Mouse (Mus musculus) midbrain, embryonic 13.5 days (tissue): ENCODE results near the gene Gm4131. TPM values are rescaled to one million over a fixed set of nuclear protein-coding genes. Genes with fewer than 3 reads are reported as not detected.

Experiments
- ATAC-seq: fragments of 200-750 bp; cut with Nextera tagmentation; 2 replicates; pipeline ENCODE4 v1.8.0; 2017; ENCODE audit warnings: mild to moderate bottlenecking, moderate TSS enrichment, moderate library complexity
- H3K27ac ChIP-seq: fragments of 300-500 bp; sonication (generic); 2 replicates; pipeline ENCODE4 v1.5.1; 2015; ENCODE audit warnings: inconsistent platforms, mild to moderate bottlenecking, moderate library complexity
- H3K27me3 ChIP-seq: fragments of 300-500 bp; sonication (generic); 2 replicates; pipeline ENCODE4 v1.6.1; 2015; ENCODE audit warnings: mild to moderate bottlenecking, inconsistent platforms
- H3K36me3 ChIP-seq: fragments of 300-500 bp; sonication (generic); 2 replicates; pipeline ENCODE4 v1.6.1; 2015; ENCODE audit warnings: mild to moderate bottlenecking, inconsistent platforms
- H3K4me1 ChIP-seq: fragments of 300-500 bp; sonication (generic); replicated peaks from 2 replicates; pipeline ENCODE4 v1.6.1; 2015; ENCODE audit warnings: inconsistent platforms
- H3K4me2 ChIP-seq: fragments of 300-500 bp; sonication (generic); replicated peaks from 2 replicates; pipeline ENCODE4 v1.6.1; 2015; ENCODE audit warnings: moderate library complexity, mild to moderate bottlenecking, inconsistent platforms
- H3K4me3 ChIP-seq: fragments of 300-500 bp; sonication (generic); replicated peaks from 2 replicates; pipeline ENCODE4 v1.5.1; 2015; ENCODE audit warnings: mild to moderate bottlenecking, inconsistent platforms
- H3K9ac ChIP-seq: fragments of 300-500 bp; sonication (generic); replicated peaks from 2 replicates; pipeline ENCODE4 v1.6.1; 2015; ENCODE audit warnings: mild to moderate bottlenecking, inconsistent platforms
- H3K9me3 ChIP-seq: fragments of 300-500 bp; sonication (generic); 2 replicates; pipeline ENCODE4 v1.6.1; 2016; ENCODE audit warnings: mild to moderate bottlenecking, inconsistent platforms
- WGBS: fragments of 180-500 bp; shearing (Covaris S2); methylation state at CpG from one replicate; pipeline ENCODE4 v1.1.7; 2015; 5-methylcytosine and 5-hydroxymethylcytosine counted together
- polyA plus RNA-seq: library from polyadenylated mRNA; unstranded; fragments of >200 nt; fragmentation: Nextera tagmentation; extraction: Ambion mirVana; gene quantifications from 2 replicates; pipeline ENCODE4 v1.2.1, GENCODE M21; 2015

Gene Gm4131
- polyA plus RNA-seq, 1 experiment from 2014 or later, result not detected

DNA sequence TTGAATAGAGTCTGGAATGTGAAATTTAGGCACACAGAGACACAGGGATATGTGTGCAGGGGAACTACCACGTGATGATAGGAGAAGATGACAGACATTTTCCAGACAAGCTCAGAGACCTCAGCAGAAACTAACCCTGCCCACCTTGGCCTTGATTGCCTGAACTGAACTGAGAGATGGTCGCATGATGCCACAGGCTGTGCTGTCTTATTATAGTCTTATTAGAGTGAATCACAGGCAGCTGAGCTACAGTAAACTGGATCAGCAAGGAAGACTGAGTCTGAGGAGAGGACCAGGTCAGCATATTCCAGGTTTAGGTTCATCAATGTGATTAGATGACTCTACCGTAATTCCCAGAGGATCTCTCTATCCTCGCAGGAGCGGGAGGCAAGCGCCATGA is 20.4 kb downstream of the Gm4131 start:
- H3K4me1 ChIP-seq, result peaks cover 5% of the 10 kb centered on the region; the same call in 1 of the 2 replicates
- no peaks in the 10 kb centered on the region for H3K9me3 ChIP-seq
- 89% methylated on average over 6 of the region's 6 CpGs for WGBS
- H3K36me3 ChIP-seq, result no peaks in the 10 kb centered on the region
- H3K27me3 ChIP-seq, result no peaks in the 10 kb centered on the region
- no peak overlapping the region for H3K9ac ChIP-seq
- H3K4me3 ChIP-seq, result no peak overlapping the region
- ATAC-seq, result no peak
- H3K4me2 ChIP-seq, result no peak overlapping the region
- H3K27ac ChIP-seq, result no peak overlapping the region

GRCm38 (mm10) chr14:62541751-62542150 is 25.0 kb downstream of the Gm4131 start:
- no peaks in the 10 kb centered on the region for H3K27me3 ChIP-seq
- no peak overlapping the region for H3K27ac ChIP-seq
- no peaks in the 10 kb centered on the region for H3K9me3 ChIP-seq
- H3K9ac ChIP-seq, result no peak overlapping the region
- ATAC-seq, result no peak
- WGBS, result 94% methylated on average over 1 of the region's 1 CpGs
- H3K4me1 ChIP-seq, result no peaks in the 10 kb centered on the region
- no peak overlapping the region for H3K4me3 ChIP-seq
- no peaks in the 10 kb centered on the region for H3K36me3 ChIP-seq
- no peak overlapping the region for H3K4me2 ChIP-seq

- no peak for ATAC-seq
- Histone ChIP-seq H3K4me1 (no peaks in the 10 kb centered on the region), H3K36me3 (no peaks in the 10 kb centered on the region), H3K9me3 (no peaks in the 10 kb centered on the region), H3K27ac (no peak overlapping the region), H3K27me3 (no peaks in the 10 kb centered on the region), H3K4me2 (no peak overlapping the region), H3K4me3 (no peak overlapping the region), H3K9ac (no peak overlapping the region)
- WGBS, result 79% methylated on average over 3 of the region's 3 CpGs
These were observed 26.9 kb downstream of the Gm4131 start for GRCm38 (mm10) chr14:62539834-62540233.

- no peaks in the 10 kb centered on the region for H3K36me3 ChIP-seq
- WGBS, result 87% methylated on average over 5 of the region's 5 CpGs
- no peak for ATAC-seq
- no peak overlapping the region for H3K4me2 ChIP-seq
- no peaks in the 10 kb centered on the region for H3K27me3 ChIP-seq
- H3K27ac ChIP-seq, result no peak overlapping the region
- no peaks in the 10 kb centered on the region for H3K9me3 ChIP-seq
- H3K4me1 ChIP-seq, result no peaks in the 10 kb centered on the region
- no peak overlapping the region for H3K9ac ChIP-seq
- H3K4me3 ChIP-seq, result no peak overlapping the region
These were observed 29.7 kb downstream of the Gm4131 start for GRCm38 (mm10) chr14:62536988-62537387.

- no peaks in the 10 kb centered on the region for H3K4me1 ChIP-seq
- H3K4me2 ChIP-seq, result no peak overlapping the region
- ATAC-seq, result no peak
- 58% methylated on average over 5 of the region's 5 CpGs for WGBS
- H3K36me3 ChIP-seq, result no peaks in the 10 kb centered on the region
- H3K9me3 ChIP-seq, result no peaks in the 10 kb centered on the region
- no peak overlapping the region for H3K9ac ChIP-seq
- H3K27me3 ChIP-seq, result no peaks in the 10 kb centered on the region
- H3K4me3 ChIP-seq, result no peak overlapping the region
- no peak overlapping the region for H3K27ac ChIP-seq
These were observed 30.6 kb downstream of the Gm4131 start for GRCm38 (mm10) chr14:62536127-62536526.

- H3K9me3 ChIP-seq, result no peaks in the 10 kb centered on the region
- no peak overlapping the region for H3K9ac ChIP-seq
- H3K4me2 ChIP-seq, result no peak overlapping the region
- no peak for ATAC-seq
- 66% methylated on average over 2 of the region's 2 CpGs for WGBS
- no peak overlapping the region for H3K4me3 ChIP-seq
- no peaks in the 10 kb centered on the region for H3K4me1 ChIP-seq
- H3K36me3 ChIP-seq, result no peaks in the 10 kb centered on the region
- H3K27ac ChIP-seq, result no peak overlapping the region
- no peaks in the 10 kb centered on the region for H3K27me3 ChIP-seq
These were observed 35.8 kb downstream of the Gm4131 start for GRCm38 (mm10) chr14:62530951-62531350.

DNA sequence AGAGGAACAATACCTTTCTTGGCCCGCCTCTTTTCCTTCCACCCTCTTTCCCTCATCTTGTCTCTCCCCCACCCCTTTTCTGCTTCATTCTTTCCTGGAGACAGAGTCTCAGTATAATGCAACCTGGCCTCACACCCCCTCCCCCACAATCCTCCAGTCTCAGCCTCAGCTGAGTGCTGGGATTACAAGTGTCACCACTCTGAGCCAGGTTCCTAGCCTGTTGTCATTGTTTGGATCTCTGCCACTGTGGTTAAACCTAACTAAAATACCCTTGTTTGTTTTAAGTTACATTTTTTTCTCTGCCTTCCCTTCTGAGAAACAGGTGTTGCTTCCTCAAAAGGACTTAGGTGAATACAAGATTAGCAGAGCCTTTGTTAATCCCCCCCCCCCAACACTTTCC is 53.9 kb downstream of the Gm4131 start:
- H3K9ac ChIP-seq, result no peak overlapping the region
- H3K9me3 ChIP-seq, result no peaks in the 10 kb centered on the region
- H3K4me3 ChIP-seq, result no peak overlapping the region
- H3K4me2 ChIP-seq, result no peak overlapping the region
- WGBS, result 56% methylated on average over 1 of the region's 1 CpGs
- H3K4me1 ChIP-seq, result peaks cover 5% of the 10 kb centered on the region; the same call in 1 of the 2 replicates
- H3K27me3 ChIP-seq, result no peaks in the 10 kb centered on the region
- H3K27ac ChIP-seq, result no peak overlapping the region
- no peak for ATAC-seq
- no peaks in the 10 kb centered on the region for H3K36me3 ChIP-seq

DNA sequence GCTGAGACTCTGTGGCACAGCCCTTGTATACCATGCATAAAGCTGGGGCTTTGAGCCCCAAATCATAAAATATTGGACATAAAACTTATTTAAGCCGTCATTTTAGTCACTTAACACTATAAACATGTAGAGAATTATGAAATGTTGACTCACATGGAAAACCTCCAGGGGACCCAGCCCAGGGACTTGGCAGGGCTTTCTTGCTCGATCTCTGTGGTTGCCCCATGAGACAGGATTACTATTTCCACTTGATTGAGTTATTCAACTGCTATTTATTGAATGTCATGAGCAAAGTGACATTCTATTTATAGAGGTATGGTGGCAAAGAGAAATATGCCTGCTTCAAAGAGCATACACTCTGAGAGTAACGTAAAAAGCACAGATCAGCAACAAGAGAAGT is 57.4 kb downstream of the Gm4131 start:
- no peak overlapping the region for H3K4me3 ChIP-seq
- no peaks in the 10 kb centered on the region for H3K36me3 ChIP-seq
- H3K9ac ChIP-seq, result no peak overlapping the region
- peaks cover 5% of the 10 kb centered on the region; the same call in 1 of the 2 replicates for H3K4me1 ChIP-seq
- H3K4me2 ChIP-seq, result no peak overlapping the region
- no peaks in the 10 kb centered on the region for H3K27me3 ChIP-seq
- no peaks in the 10 kb centered on the region for H3K9me3 ChIP-seq
- no peak overlapping the region for H3K27ac ChIP-seq
- WGBS, result 52% methylated on average over 3 of the region's 3 CpGs
- no peak for ATAC-seq

DNA sequence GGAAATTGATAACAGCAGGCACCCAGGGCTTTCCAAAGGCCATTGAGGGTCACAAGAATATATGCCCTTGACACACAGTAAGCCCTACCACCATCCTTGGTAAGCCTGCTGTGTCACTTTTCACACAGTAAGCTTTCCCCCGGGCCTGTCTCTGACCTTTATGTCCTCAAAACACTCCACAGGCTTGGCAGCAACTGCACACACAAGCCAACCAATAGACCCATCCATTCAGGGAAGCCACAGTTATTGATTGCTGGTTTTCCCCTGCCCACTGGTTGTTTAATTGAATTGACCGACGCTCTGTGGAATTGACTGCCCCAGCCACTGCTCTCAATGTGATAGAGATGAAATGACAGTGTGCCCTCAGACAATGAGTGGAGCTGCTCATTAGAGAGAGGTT is 60.5 kb downstream of the Gm4131 start:
- Histone ChIP-seq H3K9ac (no peak overlapping the region), H3K27ac (no peak overlapping the region), H3K4me3 (no peak overlapping the region), H3K4me2 (no peak overlapping the region), H3K36me3 (no peaks in the 10 kb centered on the region), H3K9me3 (no peaks in the 10 kb centered on the region), H3K4me1 (no peaks in the 10 kb centered on the region), H3K27me3 (no peaks in the 10 kb centered on the region)
- WGBS, result 85% methylated on average over 3 of the region's 3 CpGs
- ATAC-seq, result no peak

DNA sequence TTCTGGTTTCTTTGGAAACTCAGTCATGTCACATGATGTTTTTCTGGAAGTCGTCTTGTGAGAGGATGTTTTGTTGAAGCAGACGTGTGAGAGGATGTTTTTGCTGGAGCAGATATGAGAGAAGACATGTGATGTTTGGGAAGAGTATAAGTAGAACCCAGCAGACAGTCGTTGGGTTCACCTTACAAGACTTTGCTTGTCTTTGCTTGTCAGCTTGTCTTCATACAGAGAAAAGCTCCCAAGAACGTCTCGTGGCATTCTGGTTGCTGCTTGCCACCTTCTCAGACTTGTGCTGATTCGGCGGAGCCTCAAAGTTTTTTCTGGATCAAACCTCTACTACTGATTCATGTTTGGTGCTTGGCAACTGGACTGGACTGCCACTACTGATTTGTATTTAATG is 69.3 kb downstream of the Gm4131 start:
- H3K27me3 ChIP-seq, result no peaks in the 10 kb centered on the region
- no peak overlapping the region for H3K4me2 ChIP-seq
- no peaks in the 10 kb centered on the region for H3K9me3 ChIP-seq
- H3K4me3 ChIP-seq, result no peak overlapping the region
- WGBS, result 85% methylated on average over 7 of the region's 7 CpGs
- H3K9ac ChIP-seq, result no peak overlapping the region
- H3K4me1 ChIP-seq, result no peaks in the 10 kb centered on the region
- ATAC-seq, result no peak
- no peaks in the 10 kb centered on the region for H3K36me3 ChIP-seq
- no peak overlapping the region for H3K27ac ChIP-seq

- Histone ChIP-seq H3K4me1 (0 out of 2 replicates have a peak, but pooled peaks cover 4% of the 10 kb centered on the region), H3K27ac (no peak overlapping the region), H3K4me3 (no peak overlapping the region), H3K4me2 (no peak overlapping the region), H3K9me3 (no peaks in the 10 kb centered on the region), H3K9ac (no peak overlapping the region), H3K27me3 (no peaks in the 10 kb centered on the region), H3K36me3 (no peaks in the 10 kb centered on the region)
- ATAC-seq, result no peak
- 68% methylated on average over 1 of the region's 1 CpGs for WGBS
These were observed 70.2 kb downstream of the Gm4131 start for GRCm38 (mm10) chr14:62496501-62496900.

GRCm38 (mm10) chr14:62493456-62493855 is 73.3 kb downstream of the Gm4131 start:
- H3K36me3 ChIP-seq, result no peaks in the 10 kb centered on the region
- 82% methylated on average over 5 of the region's 5 CpGs for WGBS
- H3K27ac ChIP-seq, result no peak overlapping the region
- H3K9ac ChIP-seq, result no peak overlapping the region
- no peaks in the 10 kb centered on the region for H3K9me3 ChIP-seq
- no peak overlapping the region for H3K4me3 ChIP-seq
- H3K4me2 ChIP-seq, result no peak overlapping the region
- ATAC-seq, result no peak
- H3K4me1 ChIP-seq, result 0 out of 2 replicates have a peak, but pooled peaks cover 4% of the 10 kb centered on the region
- no peaks in the 10 kb centered on the region for H3K27me3 ChIP-seq

- no peak overlapping the region for H3K27ac ChIP-seq
- no peaks in the 10 kb centered on the region for H3K27me3 ChIP-seq
- H3K9ac ChIP-seq, result no peak overlapping the region
- 0 out of 2 replicates have a peak, but pooled peaks cover 4% of the 10 kb centered on the region for H3K4me1 ChIP-seq
- no peak overlapping the region for H3K4me2 ChIP-seq
- H3K4me3 ChIP-seq, result no peak overlapping the region
- no peaks in the 10 kb centered on the region for H3K36me3 ChIP-seq
- 37% methylated on average over 16 of the region's 16 CpGs for WGBS
- ATAC-seq, result peak; percentile 89
- H3K9me3 ChIP-seq, result no peaks in the 10 kb centered on the region
These were observed 74.4 kb downstream of the Gm4131 start for GRCm38 (mm10) chr14:62492196-62492850.
